Mouse (Mus musculus): Measurements from ENCODE around the gene Gm48552. TPM values are rescaled to one million over a fixed set of nuclear protein-coding genes. Genes with fewer than 3 reads are reported as not detected.
A peak's percentile ranks its signal among the peaks of the same experiment; 100 is the strongest.

The Gm48552 gene
- polyA plus RNA-seq, 1 experiment from 2014 or later: 1.0 TPM

DNA sequence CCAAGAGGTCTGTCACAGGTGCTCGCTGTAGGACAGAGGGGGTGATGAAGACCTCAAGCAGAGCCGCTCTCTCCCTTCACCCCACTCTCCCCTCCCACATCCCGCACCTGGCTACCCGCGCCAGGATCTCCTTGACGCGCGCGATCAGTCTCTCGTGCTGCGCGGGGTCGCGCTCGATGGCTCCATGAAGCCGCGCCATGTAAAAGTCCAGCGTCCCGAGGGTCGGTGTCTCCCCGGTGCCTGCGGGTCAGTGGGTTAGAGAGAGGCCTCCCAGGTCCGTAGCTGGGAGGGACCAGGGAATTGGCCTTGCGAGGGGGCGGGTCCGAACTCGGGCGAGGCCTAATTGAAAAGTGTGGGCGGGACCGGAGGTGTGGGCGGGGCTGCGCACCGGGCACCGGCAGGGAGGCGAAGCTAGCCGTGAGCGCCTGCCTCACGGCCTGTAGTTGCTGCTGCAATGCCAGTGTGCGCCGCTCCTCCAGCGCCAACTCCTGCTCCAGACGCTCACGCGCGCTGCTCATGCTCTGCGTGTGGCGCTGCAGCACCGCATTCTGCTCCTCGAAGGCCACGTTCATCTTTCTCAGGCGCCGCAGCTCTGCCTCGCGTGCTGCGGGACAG lies 42.2 kb upstream of the Gm48552 start:
- 17% methylated on average over 55 of the region's 55 CpGs for WGBS
- no peak for ATAC-seq (ENCODE audit: insufficient number of reproducible peaks, insufficient read depth, low FRiP score, low read depth)
- Histone ChIP-seq H3K27ac (replicated peaks in 1 of 2; ENCODE audit: control insufficient read depth in 1 of 2, insufficient read depth in 1 of 2, low read depth in 2 of 2, low read length in 2 of 2) (no peak overlapping the region), H3K4me2 (ENCODE audit: low read length) (peak overlapping the region; percentile 49), H3K9me3 (ENCODE audit: control insufficient read depth, low read length) (no peaks in the 10 kb centered on the region), H3K36me3 (ENCODE audit: control insufficient read depth, insufficient read depth, low read length) (peaks cover 34% of the 10 kb centered on the region), H3K4me1 (ENCODE audit: control insufficient read depth in 2 of 2, insufficient read depth in 2 of 2, low read length in 2 of 2) (peaks cover 17 to 28% of the 10 kb centered on the region in 2 experiments), H3K4me3 (ENCODE audit: control insufficient read depth in 1 of 2, insufficient read depth in 1 of 2, low read depth in 1 of 2, low read length in 2 of 2) (peak overlapping the region; percentile 4 to 10; a peak in 2 of 4 replicates), H3K27me3 (ENCODE audit: control insufficient read depth, insufficient read depth, low read length) (peaks cover 19% of the 10 kb centered on the region), H3K9ac (ENCODE audit: low read length) (peak overlapping the region; percentile 7; the same call in 1 of the 2 replicates)

DNA sequence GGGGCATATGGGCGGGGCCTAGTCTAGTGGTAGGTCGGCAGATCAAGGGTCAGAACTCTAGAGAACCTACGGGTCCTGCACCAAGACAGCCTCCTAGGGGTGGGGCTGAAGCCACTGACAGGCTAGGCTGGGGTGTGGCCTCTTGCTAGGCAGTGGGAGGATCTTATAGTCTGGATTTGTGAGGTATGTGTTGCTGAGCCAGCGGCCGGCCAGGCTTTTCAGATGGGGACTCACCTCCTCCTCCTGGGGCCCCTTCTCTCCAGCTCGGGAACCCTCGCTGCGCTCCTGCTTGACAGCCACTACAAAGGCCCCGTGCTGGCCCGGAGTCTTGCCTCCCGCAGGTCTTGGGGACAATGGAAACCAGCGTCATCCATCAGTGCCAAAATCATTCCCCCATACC lies 39.7 kb upstream of the Gm48552 start:
- ATAC-seq (ENCODE audit: insufficient number of reproducible peaks, insufficient read depth, low FRiP score, low read depth): no peak
- Histone ChIP-seq H3K27me3 (ENCODE audit: control insufficient read depth, insufficient read depth, low read length) (no peaks in the 10 kb centered on the region), H3K9ac (ENCODE audit: low read length) (peak overlapping the region; percentile 96), H3K4me1 (ENCODE audit: control insufficient read depth in 2 of 2, insufficient read depth in 2 of 2, low read length in 2 of 2) (peaks cover 17 to 28% of the 10 kb centered on the region in 2 experiments), H3K4me2 (ENCODE audit: low read length) (peak overlapping the region; percentile 98), H3K4me3 (ENCODE audit: control insufficient read depth in 1 of 2, insufficient read depth in 1 of 2, low read depth in 1 of 2, low read length in 2 of 2) (peak overlapping the region; percentile 66 to 85), H3K9me3 (ENCODE audit: control insufficient read depth, low read length) (no peaks in the 10 kb centered on the region), H3K27ac (replicated peaks in 1 of 2; ENCODE audit: control insufficient read depth in 1 of 2, insufficient read depth in 1 of 2, low read depth in 2 of 2, low read length in 2 of 2) (peak overlapping the region in 1 of 2 experiments; percentile 84; a peak in 2 of 4 replicates), H3K36me3 (ENCODE audit: control insufficient read depth, insufficient read depth, low read length) (peaks cover 34% of the 10 kb centered on the region)
- WGBS: 6% methylated on average over 11 of the region's 12 CpGs

DNA sequence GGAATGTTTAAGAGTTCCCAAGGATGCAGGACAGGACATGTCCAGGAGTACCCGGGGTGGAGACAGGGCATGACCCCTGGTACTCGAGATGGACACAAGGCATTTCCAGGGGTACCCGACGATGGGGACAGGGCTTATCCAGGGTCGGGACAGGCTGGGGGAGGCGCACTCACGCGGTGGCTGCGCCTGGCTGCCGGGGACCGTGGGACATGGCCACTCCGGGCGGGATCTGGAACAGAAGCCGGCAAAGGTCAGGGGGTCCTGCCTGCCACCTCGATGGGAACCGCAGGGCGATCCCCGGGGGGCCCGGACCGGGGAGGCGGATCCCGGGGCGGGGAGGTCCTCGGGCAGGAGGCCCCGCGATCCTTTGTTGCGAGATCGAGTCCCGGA lies 38.8 kb upstream of the Gm48552 start:
- Histone ChIP-seq H3K27me3 (ENCODE audit: control insufficient read depth, insufficient read depth, low read length) (no peaks in the 10 kb centered on the region), H3K36me3 (ENCODE audit: control insufficient read depth, insufficient read depth, low read length) (peaks cover 34% of the 10 kb centered on the region), H3K9ac (ENCODE audit: low read length) (peak overlapping the region; percentile 96), H3K4me2 (ENCODE audit: low read length) (peak overlapping the region; percentile 98), H3K4me3 (ENCODE audit: control insufficient read depth in 1 of 2, insufficient read depth in 1 of 2, low read depth in 1 of 2, low read length in 2 of 2) (peak overlapping the region; percentile 66 to 85), H3K27ac (replicated peaks in 1 of 2; ENCODE audit: control insufficient read depth in 1 of 2, insufficient read depth in 1 of 2, low read depth in 2 of 2, low read length in 2 of 2) (peak overlapping the region; percentile 19 to 84), H3K9me3 (ENCODE audit: control insufficient read depth, low read length) (no peaks in the 10 kb centered on the region), H3K4me1 (ENCODE audit: control insufficient read depth in 2 of 2, insufficient read depth in 2 of 2, low read length in 2 of 2) (peaks cover 17 to 28% of the 10 kb centered on the region in 2 experiments)
- ATAC-seq (ENCODE audit: insufficient number of reproducible peaks, insufficient read depth, low FRiP score, low read depth): 0 out of 2 replicates have a peak, but pooled peaks have one; percentile 6
- under 1% methylated on average over 26 of the region's 29 CpGs for WGBS

DNA sequence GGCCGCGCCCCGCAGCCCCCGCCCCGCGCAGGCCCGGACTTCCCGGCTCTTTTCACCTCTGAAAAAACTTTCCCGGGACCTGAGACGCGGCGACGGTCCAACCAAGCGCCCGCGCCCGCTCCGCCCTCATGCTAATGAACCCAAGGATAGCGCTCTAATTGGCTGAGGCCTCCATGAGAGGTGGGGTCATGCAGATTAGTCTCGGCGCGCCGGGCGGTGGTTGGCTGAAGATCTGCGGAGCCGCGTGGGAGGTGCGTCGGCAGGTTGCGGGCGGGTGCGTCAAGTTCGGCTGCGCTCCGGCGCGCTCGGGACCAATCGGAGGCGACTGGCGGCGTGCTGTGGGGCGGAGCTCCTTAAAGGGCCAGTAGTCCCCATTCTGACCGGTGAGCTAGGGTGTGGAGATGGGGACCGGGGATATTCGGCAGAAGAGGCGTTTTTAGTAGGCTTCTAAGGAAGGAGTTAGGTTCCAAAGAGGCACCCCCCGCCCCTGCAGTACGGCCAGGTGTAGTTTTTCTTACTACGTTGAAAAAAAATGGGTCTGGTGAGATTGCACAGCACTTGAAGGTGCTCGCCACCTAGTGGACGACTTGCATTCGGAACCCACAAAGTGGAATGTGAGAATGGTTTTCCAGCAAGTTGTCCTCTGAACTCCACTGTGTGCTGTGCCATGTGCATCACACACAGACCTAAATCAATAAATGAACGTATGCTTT lies 38.3 kb upstream of the Gm48552 start, which contains the start of gene Hmg20b:
Hmg20b (minus strand) TSS at position 130 of the 713 bp plus-strand sequence.
- H3K4me2 ChIP-seq (ENCODE audit: low read length): peak within 1 kb of the TSS; percentile 98
- WGBS: under 1% methylated on average over 54 of the region's 54 CpGs
- H3K36me3 ChIP-seq (ENCODE audit: control insufficient read depth, insufficient read depth, low read length): peaks cover 31% of the 10 kb centered on the region
- no peaks in the 10 kb centered on the region for H3K9me3 ChIP-seq (ENCODE audit: control insufficient read depth, low read length)
- H3K4me1 ChIP-seq (ENCODE audit: control insufficient read depth in 2 of 2, insufficient read depth in 2 of 2, low read length in 2 of 2): peaks cover 17 to 28% of the 10 kb centered on the region in 2 experiments
- peak within 1 kb of the TSS; percentile 67 to 85 for H3K4me3 ChIP-seq (ENCODE audit: control insufficient read depth in 1 of 2, insufficient read depth in 1 of 2, low read depth in 1 of 2, low read length in 2 of 2)
- peak within 1 kb of the TSS; percentile 52 to 84 for H3K27ac ChIP-seq (replicated peaks in 1 of 2; ENCODE audit: control insufficient read depth in 1 of 2, insufficient read depth in 1 of 2, low read depth in 2 of 2, low read length in 2 of 2)
- ATAC-seq (ENCODE audit: insufficient number of reproducible peaks, insufficient read depth, low FRiP score, low read depth): peak; percentile 93
- peak within 1 kb of the TSS; percentile 96 for H3K9ac ChIP-seq (ENCODE audit: low read length)
- no peaks in the 10 kb centered on the region for H3K27me3 ChIP-seq (ENCODE audit: control insufficient read depth, insufficient read depth, low read length)

DNA sequence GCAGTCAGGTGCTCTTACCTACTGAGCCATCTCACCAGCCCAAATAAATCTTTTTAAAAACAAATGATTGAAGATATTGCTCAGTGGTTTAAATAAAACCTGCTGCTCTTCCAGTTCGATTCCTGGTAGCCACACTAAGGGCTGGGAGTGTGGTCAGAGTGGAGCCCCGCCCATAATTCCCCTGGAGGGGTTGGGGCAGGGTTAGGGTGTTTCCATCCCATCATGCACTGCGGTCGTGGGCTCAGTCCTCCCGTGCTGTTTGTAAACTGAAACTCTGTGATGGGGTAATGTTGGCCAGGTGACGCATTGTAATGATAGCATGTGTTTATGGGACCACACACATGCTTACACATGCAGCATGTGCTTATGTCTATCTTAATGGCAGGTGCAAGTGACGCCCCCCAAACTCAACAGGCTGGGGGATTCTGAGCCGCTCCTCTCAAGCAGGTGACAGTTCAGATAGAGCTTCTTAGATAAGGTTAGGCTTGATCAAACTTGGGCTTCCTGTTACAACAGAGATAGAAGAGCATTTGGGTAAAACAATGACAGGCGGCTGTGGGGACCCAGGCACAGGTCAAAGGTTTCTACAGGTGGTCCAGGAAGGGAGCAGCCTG lies 37.0 kb upstream of the Gm48552 start:
- no peak overlapping the region for H3K4me2 ChIP-seq (ENCODE audit: low read length)
- ATAC-seq (ENCODE audit: insufficient number of reproducible peaks, insufficient read depth, low FRiP score, low read depth): no peak
- H3K27ac ChIP-seq (replicated peaks in 1 of 2; ENCODE audit: control insufficient read depth in 1 of 2, insufficient read depth in 1 of 2, low read depth in 2 of 2, low read length in 2 of 2): no peak overlapping the region
- H3K4me3 ChIP-seq (ENCODE audit: control insufficient read depth in 1 of 2, insufficient read depth in 1 of 2, low read depth in 1 of 2, low read length in 2 of 2): no peak overlapping the region
- H3K27me3 ChIP-seq (ENCODE audit: control insufficient read depth, insufficient read depth, low read length): no peaks in the 10 kb centered on the region
- H3K9me3 ChIP-seq (ENCODE audit: control insufficient read depth, low read length): no peaks in the 10 kb centered on the region
- peaks cover 19% of the 10 kb centered on the region for H3K36me3 ChIP-seq (ENCODE audit: control insufficient read depth, insufficient read depth, low read length)
- H3K9ac ChIP-seq (ENCODE audit: low read length): no peak overlapping the region
- H3K4me1 ChIP-seq (ENCODE audit: control insufficient read depth in 2 of 2, insufficient read depth in 2 of 2, low read length in 2 of 2): peaks cover 14 to 31% of the 10 kb centered on the region in 2 experiments
- WGBS: 22% methylated on average over 9 of the region's 9 CpGs

DNA sequence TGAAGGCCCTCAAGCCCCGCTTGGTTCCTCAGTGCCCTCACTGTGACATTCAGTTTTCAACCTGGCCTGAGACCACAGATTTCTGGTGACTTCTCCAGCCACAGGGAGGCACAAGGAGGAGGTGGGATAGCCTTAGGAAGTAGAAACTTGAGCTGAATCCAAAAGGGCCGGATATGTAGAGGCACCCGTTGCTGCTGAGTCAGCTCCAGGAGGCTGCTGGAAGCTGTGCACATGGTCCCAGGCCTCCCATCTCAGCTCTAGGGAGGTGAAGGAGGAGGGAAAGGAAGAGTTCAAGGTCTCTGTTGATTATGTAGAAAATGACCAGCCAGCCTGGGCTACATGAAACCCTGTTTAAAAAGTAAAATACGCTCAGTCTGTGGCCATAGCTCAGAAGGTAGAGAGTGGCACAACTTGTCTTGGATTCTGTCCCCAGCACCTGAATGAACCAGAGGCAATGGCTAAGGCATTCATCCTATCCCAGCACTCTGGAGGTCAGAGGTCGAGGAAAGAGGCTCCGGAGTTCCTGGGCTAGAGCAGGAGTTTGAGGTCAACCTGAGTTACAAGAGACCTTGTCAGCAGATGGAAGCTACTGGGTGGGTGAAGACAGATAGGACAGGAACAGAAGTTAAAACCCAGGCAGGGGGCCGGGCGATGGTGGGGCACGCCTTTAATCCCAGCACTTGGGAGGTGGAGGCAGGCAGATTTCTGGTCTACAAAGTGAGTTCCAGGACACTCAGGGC lies 33.9 kb upstream of the Gm48552 start:
- no peaks in the 10 kb centered on the region for H3K27me3 ChIP-seq (ENCODE audit: control insufficient read depth, insufficient read depth, low read length)
- H3K27ac ChIP-seq (replicated peaks in 1 of 2; ENCODE audit: control insufficient read depth in 1 of 2, insufficient read depth in 1 of 2, low read depth in 2 of 2, low read length in 2 of 2): no peak overlapping the region
- 0 out of 2 replicates have a peak overlapping the region, but pooled peaks have one; percentile 19 for H3K9ac ChIP-seq (ENCODE audit: low read length)
- H3K4me3 ChIP-seq (ENCODE audit: control insufficient read depth in 1 of 2, insufficient read depth in 1 of 2, low read depth in 1 of 2, low read length in 2 of 2): no peak overlapping the region
- no peak for ATAC-seq (ENCODE audit: insufficient number of reproducible peaks, insufficient read depth, low FRiP score, low read depth)
- no peaks in the 10 kb centered on the region for H3K36me3 ChIP-seq (ENCODE audit: control insufficient read depth, insufficient read depth, low read length)
- no peaks in the 10 kb centered on the region for H3K9me3 ChIP-seq (ENCODE audit: control insufficient read depth, low read length)
- peaks cover 9 to 25% of the 10 kb centered on the region in 2 experiments for H3K4me1 ChIP-seq (ENCODE audit: control insufficient read depth in 2 of 2, insufficient read depth in 2 of 2, low read length in 2 of 2)
- WGBS: 61% methylated on average over 9 of the region's 9 CpGs
- no peak overlapping the region for H3K4me2 ChIP-seq (ENCODE audit: low read length)

DNA sequence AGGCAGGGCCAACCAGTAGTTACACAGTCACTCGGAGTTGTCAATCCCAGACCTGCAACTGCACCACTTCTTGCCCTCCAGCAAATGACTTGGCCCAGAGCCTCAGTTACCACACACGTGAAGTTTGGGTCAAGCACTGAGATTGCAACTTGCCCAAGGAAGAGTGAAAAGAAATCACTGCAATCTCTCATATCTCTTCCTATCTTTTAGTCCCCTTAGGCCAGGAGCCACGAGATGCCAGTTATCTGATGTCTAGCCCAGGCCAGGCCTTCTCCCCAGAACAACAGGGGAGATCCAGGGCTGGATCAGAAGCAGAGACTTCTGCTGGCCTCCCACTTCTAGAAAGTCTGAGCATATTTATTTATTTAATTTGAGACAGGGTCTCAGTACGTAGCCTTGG lies 33.3 kb upstream of the Gm48552 start:
- no peak overlapping the region for H3K4me3 ChIP-seq (ENCODE audit: control insufficient read depth in 1 of 2, insufficient read depth in 1 of 2, low read depth in 1 of 2, low read length in 2 of 2)
- H3K9ac ChIP-seq (ENCODE audit: low read length): no peak overlapping the region
- H3K27me3 ChIP-seq (ENCODE audit: control insufficient read depth, insufficient read depth, low read length): no peaks in the 10 kb centered on the region
- peaks cover 9 to 31% of the 10 kb centered on the region in 2 experiments for H3K4me1 ChIP-seq (ENCODE audit: control insufficient read depth in 2 of 2, insufficient read depth in 2 of 2, low read length in 2 of 2)
- H3K4me2 ChIP-seq (ENCODE audit: low read length): no peak overlapping the region
- no peak overlapping the region for H3K27ac ChIP-seq (replicated peaks in 1 of 2; ENCODE audit: control insufficient read depth in 1 of 2, insufficient read depth in 1 of 2, low read depth in 2 of 2, low read length in 2 of 2)
- no peak for ATAC-seq (ENCODE audit: insufficient number of reproducible peaks, insufficient read depth, low FRiP score, low read depth)
- peaks cover 6% of the 10 kb centered on the region; the same call in 1 of the 2 replicates for H3K36me3 ChIP-seq (ENCODE audit: control insufficient read depth, insufficient read depth, low read length)
- H3K9me3 ChIP-seq (ENCODE audit: control insufficient read depth, low read length): no peaks in the 10 kb centered on the region
- 67% methylated on average over 4 of the region's 4 CpGs for WGBS
